Mouse (Mus musculus) erythroblast, embryonic 14.5 days (primary cell): ENCODE measurements around the gene Phospho2.

Experiments used
- GATA1 ChIP-seq: IDR thresholded peaks from 2 replicates; pipeline ENCODE4 v1.6.1; 2012; ENCODE audit warnings: low read length, inconsistent platforms, mixed read lengths
- TAL1 ChIP-seq: IDR thresholded peaks from 3 replicates; pipeline ENCODE4 v1.6.1; 2012; ENCODE audit warnings: low read length, inconsistent platforms, mixed read lengths

DNA sequence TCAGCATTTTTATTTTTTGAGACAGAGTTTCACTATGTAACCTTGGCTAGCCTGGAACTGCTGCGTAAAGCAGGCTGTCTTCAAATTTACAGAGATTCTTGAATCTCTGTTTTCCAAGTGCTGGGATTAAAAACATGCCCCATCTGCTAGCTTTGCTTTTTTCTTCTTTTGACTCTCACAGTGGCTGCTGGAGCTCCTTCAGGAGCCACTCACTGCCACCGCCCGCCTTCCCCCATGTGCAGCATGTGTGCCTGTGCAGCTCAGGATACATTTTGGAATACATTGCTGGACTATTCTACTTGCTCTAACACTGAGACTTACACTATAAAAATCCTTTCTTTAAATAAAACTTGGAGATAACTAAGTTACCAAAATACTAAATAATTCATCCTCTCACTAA is 16.1 kb upstream of the Phospho2 start:
- no peak for TF ChIP-seq GATA1
- no peak for TF ChIP-seq TAL1
